Mouse (Mus musculus) liver, embryonic 14.5 days (tissue): Measurements from ENCODE around the gene Crhr1.

Experiments
- CTCF ChIP-seq: IDR thresholded peaks from 2 replicates; pipeline ENCODE4 v1.5.1; 2016; ENCODE audit warnings: antibody characterized with exemption, low read depth, control low read depth
- EP300 ChIP-seq: IDR thresholded peaks from 2 replicates; pipeline ENCODE4 v1.6.1; 2016; ENCODE audit warnings: antibody characterized with exemption, low read depth

DNA sequence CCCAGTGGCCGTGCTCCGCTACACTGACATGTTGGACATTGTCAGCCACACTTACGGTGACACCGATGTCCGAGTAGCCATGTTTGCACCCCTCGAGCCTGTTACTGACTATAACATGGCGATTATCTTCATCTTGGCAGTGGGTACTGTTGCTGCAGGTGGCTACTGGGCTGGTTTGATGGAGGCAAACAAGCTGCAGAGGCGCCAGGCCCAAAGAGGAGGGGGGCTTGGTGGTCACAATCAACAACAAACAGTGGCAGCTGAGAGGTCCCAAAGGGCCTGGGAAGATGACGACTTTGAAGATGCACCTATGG, 54.1 kb downstream of the Crhr1 start:
- TF ChIP-seq CTCF, result no peak
- no peak for TF ChIP-seq EP300
